Mouse (Mus musculus): ENCODE results near the gene D16Ertd472e. TPM values are rescaled to one million over a fixed set of nuclear protein-coding genes. Genes with fewer than 3 reads are reported as not detected.

D16Ertd472e gene
- polyA plus RNA-seq, 1 experiment from 2014 or later = 10.2 TPM

DNA sequence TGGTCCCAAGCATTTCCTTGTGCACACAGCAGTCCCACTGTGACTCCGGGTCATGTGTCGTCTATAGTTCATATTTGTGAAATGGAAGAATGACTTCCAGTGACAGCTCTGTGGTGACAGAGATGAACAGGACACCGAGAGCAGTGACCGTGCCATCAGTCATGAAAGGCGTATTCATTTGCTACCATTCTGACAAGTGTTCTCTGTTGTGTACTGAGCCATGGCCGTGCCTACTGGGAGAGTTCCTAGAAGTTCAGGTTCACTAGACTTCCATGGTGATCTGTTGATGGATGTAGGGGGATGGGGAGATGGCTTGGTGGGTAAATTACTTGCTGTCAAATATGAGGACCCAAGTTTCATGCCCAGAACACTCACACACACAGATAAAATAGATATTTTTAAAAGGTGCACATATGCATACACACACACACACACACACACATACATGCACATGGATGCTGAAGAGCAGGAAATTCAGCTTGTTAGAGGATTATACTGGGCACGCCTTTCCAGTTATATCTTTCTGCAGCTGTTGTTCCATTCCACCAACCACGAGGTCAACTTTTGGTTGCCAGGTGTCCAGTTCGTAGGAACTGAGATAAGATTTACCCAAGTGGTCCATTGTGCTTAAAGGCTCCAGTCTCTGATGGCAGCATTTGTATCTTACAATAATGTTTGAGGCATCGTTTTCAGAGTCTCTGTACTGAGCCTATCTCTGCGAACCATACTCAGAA, 9.3 kb upstream of the D16Ertd472e start:
- Histone ChIP-seq H3K4me2 (replicated peaks) (no peak overlapping the region), H3K36me3 (no peaks in the 10 kb centered on the region), H3K27me3 (no peaks in the 10 kb centered on the region), H3K4me3 (replicated peaks) (no peak overlapping the region), H3K9me3 (no peaks in the 10 kb centered on the region), H3K27ac (no peak overlapping the region), H3K9ac (replicated peaks) (no peak overlapping the region), H3K4me1 (replicated peaks) (no peaks in the 10 kb centered on the region)
- ATAC-seq = no peak
- WGBS = 80% methylated on average over 11 of the region's 11 CpGs

DNA sequence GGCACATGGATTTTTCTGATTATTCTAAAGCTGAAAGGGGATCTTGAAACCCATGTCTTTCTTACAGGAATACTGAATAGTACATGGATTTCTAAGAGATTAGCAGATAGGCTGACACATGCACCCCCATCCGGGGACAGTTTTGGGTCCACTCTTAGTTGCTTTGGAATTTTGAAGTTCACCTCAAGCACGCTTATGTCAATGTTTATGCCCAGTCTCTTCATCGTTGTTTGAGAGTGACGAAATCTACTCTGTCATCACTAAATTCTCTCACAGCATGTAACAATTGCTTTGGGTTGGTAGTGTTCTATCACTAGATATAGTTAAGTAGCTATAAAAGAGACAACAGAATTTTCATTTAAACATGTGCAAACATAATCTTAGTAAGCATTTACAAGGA, 8.7 kb upstream of the D16Ertd472e start:
- WGBS = 91% methylated on average over 4 of the region's 4 CpGs
- H3K27ac ChIP-seq = no peak overlapping the region
- no peak overlapping the region for H3K4me2 ChIP-seq (replicated peaks)
- no peaks in the 10 kb centered on the region for H3K27me3 ChIP-seq
- no peaks in the 10 kb centered on the region for H3K9me3 ChIP-seq
- no peak overlapping the region for H3K9ac ChIP-seq (replicated peaks)
- no peak for ATAC-seq
- no peaks in the 10 kb centered on the region for H3K36me3 ChIP-seq
- H3K4me3 ChIP-seq (replicated peaks) = no peak overlapping the region
- no peaks in the 10 kb centered on the region for H3K4me1 ChIP-seq (replicated peaks)

DNA sequence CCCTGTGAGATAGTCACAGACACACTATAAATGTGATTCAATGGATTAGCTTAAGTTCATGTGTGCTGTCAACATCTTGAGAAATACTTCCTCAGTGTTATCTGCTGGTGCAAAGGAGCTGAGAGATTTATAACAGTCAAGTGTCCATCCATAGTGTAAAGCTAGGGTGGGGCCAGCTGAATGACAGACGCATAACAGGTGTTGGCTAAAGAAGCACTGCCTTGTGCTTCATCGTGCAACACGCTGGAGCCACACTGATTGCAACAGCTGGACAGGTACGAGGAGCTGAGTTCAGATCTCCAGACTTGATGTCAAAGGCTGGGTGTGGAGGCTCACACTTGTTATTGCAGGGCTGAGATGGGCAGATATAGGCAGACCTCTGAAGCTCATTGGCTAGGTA, 7.5 kb upstream of the D16Ertd472e start:
- H3K9me3 ChIP-seq = no peaks in the 10 kb centered on the region
- H3K27ac ChIP-seq = no peak overlapping the region
- H3K4me2 ChIP-seq (replicated peaks) = no peak overlapping the region
- H3K9ac ChIP-seq (replicated peaks) = no peak overlapping the region
- H3K36me3 ChIP-seq = no peaks in the 10 kb centered on the region
- H3K4me3 ChIP-seq (replicated peaks) = no peak overlapping the region
- H3K27me3 ChIP-seq = no peaks in the 10 kb centered on the region
- no peaks in the 10 kb centered on the region for H3K4me1 ChIP-seq (replicated peaks)
- WGBS = 95% methylated on average over 4 of the region's 4 CpGs
- ATAC-seq = no peak

DNA sequence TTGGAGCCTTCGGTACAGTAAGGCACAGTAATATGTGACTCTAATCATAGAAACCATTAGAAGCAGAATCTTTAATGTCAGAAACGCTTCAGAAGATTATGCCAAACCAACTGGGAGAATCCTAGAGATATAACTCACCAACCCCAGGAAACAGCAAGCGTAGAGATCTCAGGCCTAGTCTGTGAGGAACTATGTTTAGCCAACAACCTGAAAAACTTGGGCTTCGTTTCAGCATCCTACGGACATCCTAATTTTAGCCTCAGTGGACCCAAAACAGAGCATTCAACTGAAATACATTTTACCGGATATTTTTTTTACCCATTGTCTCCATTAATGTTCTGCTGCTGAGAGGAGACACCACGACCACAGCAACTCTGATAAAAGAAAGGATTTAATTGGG, 3.9 kb upstream of the D16Ertd472e start:
- WGBS = 95% methylated on average over 7 of the region's 7 CpGs

DNA sequence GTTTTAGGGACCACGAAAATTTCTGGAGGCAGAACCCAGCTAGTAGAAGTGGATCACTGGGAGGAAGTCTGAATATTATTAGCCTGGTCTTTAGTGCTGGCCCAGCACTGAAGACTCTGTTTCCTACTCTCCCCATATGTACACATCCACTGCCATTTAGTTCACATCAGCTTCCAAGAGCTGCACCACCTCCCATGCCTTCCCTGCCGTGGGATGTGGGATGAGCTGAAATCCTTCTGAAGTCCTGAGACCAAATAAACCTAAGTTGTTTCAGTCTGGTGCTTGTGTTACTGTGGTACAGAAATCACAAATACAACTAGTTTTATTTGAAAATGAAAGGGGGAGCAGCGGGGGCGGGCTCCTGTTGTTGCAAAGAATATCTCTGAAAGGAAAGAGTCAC, 2.9 kb upstream of the D16Ertd472e start:
- no peak overlapping the region for H3K4me3 ChIP-seq (replicated peaks)
- H3K9me3 ChIP-seq = no peaks in the 10 kb centered on the region
- H3K4me2 ChIP-seq (replicated peaks) = no peak overlapping the region
- H3K4me1 ChIP-seq (replicated peaks) = peaks cover 19% of the 10 kb centered on the region
- H3K36me3 ChIP-seq = no peaks in the 10 kb centered on the region
- no peak for ATAC-seq
- no peak overlapping the region for H3K9ac ChIP-seq (replicated peaks)
- 90% methylated on average over 4 of the region's 4 CpGs for WGBS
- no peak overlapping the region for H3K27ac ChIP-seq
- no peaks in the 10 kb centered on the region for H3K27me3 ChIP-seq

More for the DNA sequence above, 3.9 kb upstream of the D16Ertd472e start:
- no peaks in the 10 kb centered on the region for H3K27me3 ChIP-seq
- 0 out of 2 replicates have a peak, but pooled peaks cover 11% of the 10 kb centered on the region for H3K4me1 ChIP-seq (replicated peaks)
- H3K4me3 ChIP-seq (replicated peaks) = no peak overlapping the region
- no peak for ATAC-seq
- no peak overlapping the region for H3K9ac ChIP-seq (replicated peaks)
- no peaks in the 10 kb centered on the region for H3K36me3 ChIP-seq
- no peak overlapping the region for H3K4me2 ChIP-seq (replicated peaks)
- no peak overlapping the region for H3K27ac ChIP-seq
- H3K9me3 ChIP-seq = no peaks in the 10 kb centered on the region

DNA sequence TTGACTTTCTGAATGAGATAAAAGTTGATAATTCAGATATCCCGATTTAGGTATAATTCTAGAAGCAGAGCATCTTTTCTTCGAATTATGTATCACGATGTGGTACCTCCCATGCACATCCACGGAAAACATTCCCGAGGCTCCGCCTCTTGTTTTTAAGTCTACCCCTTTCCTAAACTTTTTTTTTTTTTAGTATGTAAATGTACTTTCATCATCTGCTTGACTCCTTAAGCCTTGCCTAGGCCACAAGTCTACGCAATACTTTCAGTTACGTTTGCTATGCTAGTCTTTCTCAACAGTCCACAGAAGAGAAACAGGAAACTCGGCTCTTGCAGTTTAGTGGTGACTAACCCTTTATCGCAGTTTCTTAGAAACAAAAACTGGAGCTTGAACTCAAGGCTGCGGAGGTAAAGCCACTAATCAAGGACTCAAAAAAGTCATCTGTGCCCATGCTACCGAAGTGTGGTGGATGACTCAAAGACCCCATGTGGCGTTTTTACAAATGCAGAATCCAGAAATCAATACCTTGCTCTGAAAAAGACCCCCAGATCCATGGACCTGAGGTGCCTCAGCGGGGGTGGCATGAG, 670 bp upstream of the D16Ertd472e start:
- peak overlapping the region; percentile 81; the same call in 1 of the 2 replicates for H3K27ac ChIP-seq
- H3K4me3 ChIP-seq (replicated peaks) = peak overlapping the region; percentile 68
- H3K4me2 ChIP-seq (replicated peaks) = peak overlapping the region; percentile 62
- peaks cover 36% of the 10 kb centered on the region for H3K4me1 ChIP-seq (replicated peaks)
- no peaks in the 10 kb centered on the region for H3K9me3 ChIP-seq
- H3K9ac ChIP-seq (replicated peaks) = peak overlapping the region; percentile 73
- 0 out of 2 replicates have a peak, but pooled peaks cover 4% of the 10 kb centered on the region for H3K36me3 ChIP-seq
- H3K27me3 ChIP-seq = no peaks in the 10 kb centered on the region
- 21% methylated on average over 14 of the region's 14 CpGs for WGBS
- peak; percentile 14 for ATAC-seq

DNA sequence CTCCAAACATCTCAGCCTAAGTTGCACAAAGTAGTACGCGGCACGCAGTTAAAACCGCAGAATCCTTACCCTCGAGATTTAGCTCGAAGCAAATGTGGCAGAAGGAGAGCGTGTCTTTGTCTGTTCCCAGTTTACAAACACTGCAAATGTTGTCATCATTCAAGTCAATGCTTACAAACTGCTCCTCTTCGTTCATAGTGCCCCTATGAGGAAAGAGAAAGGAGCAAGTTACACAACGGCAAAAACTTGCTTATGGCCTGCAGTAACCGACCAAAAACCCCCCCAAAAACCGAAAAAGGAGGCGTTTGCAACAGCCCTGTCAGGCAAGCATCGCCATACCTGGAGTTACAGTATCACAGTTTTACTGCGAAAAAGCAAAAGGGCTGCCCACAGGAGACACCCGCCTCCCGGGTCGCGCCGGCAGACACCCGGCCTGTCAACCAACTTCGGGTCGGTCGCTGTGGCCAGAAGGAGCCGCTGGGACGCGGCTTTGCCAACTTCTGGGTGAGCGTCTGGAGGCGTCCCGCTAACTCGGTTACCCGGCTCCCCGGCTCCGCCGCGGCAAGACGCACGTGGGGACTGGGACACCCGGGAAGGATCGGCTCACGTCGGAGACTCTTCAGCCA, 543 bp downstream of the D16Ertd472e start:
- Histone ChIP-seq H3K27me3 (no peaks in the 10 kb centered on the region), H3K9me3 (no peaks in the 10 kb centered on the region), H3K36me3 (0 out of 2 replicates have a peak, but pooled peaks cover 6% of the 10 kb centered on the region), H3K9ac (replicated peaks) (peak overlapping the region; percentile 73), H3K4me1 (replicated peaks) (peaks cover 36% of the 10 kb centered on the region), H3K4me2 (replicated peaks) (peak overlapping the region; percentile 62), H3K4me3 (replicated peaks) (peak overlapping the region; percentile 68), H3K27ac (peak overlapping the region; percentile 81)
- under 1% methylated on average over 41 of the region's 41 CpGs for WGBS
- ATAC-seq = peak; percentile 84

DNA sequence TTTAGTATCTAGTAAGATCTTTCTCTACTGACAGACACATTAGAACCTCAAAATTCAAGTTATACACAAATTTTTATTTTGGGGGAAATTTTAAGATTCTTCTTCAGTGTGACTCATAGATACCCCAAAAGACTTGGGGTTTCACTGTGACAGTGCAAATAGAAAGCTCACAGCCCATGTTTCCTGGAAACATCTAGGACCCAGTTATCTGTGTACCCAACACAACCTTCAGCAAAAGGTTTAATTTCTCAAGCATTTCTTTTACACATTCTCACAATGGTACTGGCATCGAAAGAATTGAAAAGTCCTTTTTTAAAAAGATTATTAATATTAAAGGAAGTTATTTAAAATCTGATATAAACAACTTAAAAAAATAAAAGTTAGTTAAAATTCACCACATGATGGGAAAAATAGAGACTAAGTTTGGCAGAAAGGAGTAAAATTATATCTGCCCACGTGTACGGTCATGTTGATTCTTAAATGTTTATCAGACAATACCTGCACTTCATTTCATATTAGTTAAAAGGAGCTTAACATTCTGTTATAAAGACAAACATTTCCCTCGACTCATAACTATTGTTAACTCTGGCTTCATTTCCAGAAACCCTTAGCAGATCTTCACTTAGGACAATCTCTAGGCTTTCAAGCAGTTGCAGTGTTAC, 1.2 kb downstream of the D16Ertd472e start:
- Histone ChIP-seq H3K27me3 (no peaks in the 10 kb centered on the region), H3K4me3 (replicated peaks) (peak overlapping the region; percentile 68), H3K9ac (replicated peaks) (peak overlapping the region; percentile 73), H3K4me1 (replicated peaks) (peaks cover 36% of the 10 kb centered on the region), H3K4me2 (replicated peaks) (peak overlapping the region; percentile 62), H3K9me3 (no peaks in the 10 kb centered on the region), H3K36me3 (0 out of 2 replicates have a peak, but pooled peaks cover 6% of the 10 kb centered on the region), H3K27ac (no peak overlapping the region)
- 30% methylated on average over 4 of the region's 4 CpGs for WGBS
- ATAC-seq = no peak

DNA sequence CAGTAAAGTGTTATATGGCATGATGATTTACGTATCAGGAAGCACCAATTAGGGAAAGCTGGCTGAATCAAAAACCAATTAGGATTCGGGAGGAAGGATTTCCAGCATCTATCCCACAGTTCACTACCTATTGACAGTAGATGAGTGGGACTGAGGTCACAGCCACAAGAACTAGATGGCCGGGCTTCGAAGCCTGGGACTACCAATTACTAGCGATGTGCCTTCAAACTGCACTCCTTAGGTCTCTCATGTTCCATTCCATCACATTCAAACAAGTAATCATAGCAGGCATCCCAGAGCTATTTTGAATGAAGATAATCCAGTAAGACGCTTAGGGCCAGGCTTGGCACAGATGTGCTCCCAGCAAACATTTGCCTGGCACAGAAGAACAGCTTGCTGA, 2.3 kb downstream of the D16Ertd472e start:
- peak overlapping the region; percentile 45 for H3K4me2 ChIP-seq (replicated peaks)
- 0 out of 2 replicates have a peak, but pooled peaks cover 6% of the 10 kb centered on the region for H3K36me3 ChIP-seq
- H3K9ac ChIP-seq (replicated peaks) = peak overlapping the region; percentile 32; the same call in 1 of the 2 replicates
- H3K27me3 ChIP-seq = no peaks in the 10 kb centered on the region
- H3K4me1 ChIP-seq (replicated peaks) = peaks cover 36% of the 10 kb centered on the region
- peak overlapping the region; percentile 20 for H3K4me3 ChIP-seq (replicated peaks)
- H3K9me3 ChIP-seq = no peaks in the 10 kb centered on the region
- 40% methylated on average over 6 of the region's 6 CpGs for WGBS
- H3K27ac ChIP-seq = no peak overlapping the region
- no peak for ATAC-seq

DNA sequence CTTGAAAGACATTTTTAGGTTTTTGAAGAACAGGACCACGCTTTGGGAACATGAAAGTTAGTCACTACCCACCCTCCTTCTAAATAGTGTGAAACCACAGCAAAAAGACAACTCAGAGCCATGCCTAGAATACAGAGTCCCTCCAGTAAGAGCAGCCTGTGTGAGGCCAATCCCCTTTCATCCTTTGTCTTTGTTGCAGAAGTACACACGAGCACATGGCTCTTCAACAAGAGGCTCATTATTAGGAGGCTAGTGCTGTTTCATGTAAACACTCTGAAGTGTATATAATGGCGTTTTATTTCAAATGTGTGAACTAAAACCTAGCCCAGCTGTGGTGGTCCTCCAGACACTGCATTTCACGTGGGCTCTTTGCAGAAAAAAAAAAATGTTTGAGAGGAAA, 3.5 kb downstream of the D16Ertd472e start:
- 47% methylated on average over 4 of the region's 4 CpGs for WGBS
- no peak overlapping the region for H3K4me3 ChIP-seq (replicated peaks)
- H3K27ac ChIP-seq = no peak overlapping the region
- no peaks in the 10 kb centered on the region for H3K9me3 ChIP-seq
- H3K36me3 ChIP-seq = 0 out of 2 replicates have a peak, but pooled peaks cover 6% of the 10 kb centered on the region
- peaks cover 36% of the 10 kb centered on the region for H3K4me1 ChIP-seq (replicated peaks)
- no peak for ATAC-seq
- H3K4me2 ChIP-seq (replicated peaks) = no peak overlapping the region
- no peaks in the 10 kb centered on the region for H3K27me3 ChIP-seq
- H3K9ac ChIP-seq (replicated peaks) = no peak overlapping the region

DNA sequence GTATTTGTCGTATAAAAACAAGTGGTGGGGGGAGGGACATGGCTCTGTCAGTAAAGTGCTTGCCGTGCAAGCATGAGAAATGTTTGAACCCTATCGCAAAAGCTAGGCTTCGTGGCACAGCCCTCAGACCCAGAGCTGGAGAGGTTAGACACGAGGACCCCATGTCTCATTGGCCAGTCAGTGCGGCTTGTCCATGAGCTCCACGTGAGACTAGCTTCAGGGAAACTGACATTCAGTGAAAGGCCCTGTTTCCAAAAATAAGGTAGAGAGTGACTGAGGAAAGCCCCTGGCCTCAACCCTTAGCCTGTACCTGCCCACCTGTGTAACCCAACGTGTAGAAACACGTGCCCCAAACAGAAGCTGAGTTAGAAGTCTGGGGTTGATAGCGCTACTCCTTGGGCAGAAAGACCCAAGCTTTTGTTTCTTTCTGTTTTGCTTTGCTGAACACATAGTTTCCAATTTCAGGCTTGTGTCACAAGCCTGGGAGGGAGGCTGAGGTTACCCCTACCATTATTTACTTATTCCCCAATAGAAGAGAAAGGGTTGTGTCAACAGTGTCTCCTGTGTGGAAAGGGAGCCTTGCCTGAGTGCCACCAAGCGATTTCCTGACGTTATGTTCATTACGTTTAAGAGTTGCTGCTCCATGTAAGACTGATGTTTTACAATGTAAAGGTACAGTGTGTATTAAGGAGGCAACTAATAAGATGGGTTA, 12.2 kb downstream of the D16Ertd472e start:
- no peak for ATAC-seq
- peaks cover 53% of the 10 kb centered on the region for H3K36me3 ChIP-seq
- no peaks in the 10 kb centered on the region for H3K27me3 ChIP-seq
- no peak overlapping the region for H3K4me2 ChIP-seq (replicated peaks)
- no peaks in the 10 kb centered on the region for H3K9me3 ChIP-seq
- no peaks in the 10 kb centered on the region for H3K4me1 ChIP-seq (replicated peaks)
- no peak overlapping the region for H3K9ac ChIP-seq (replicated peaks)
- H3K4me3 ChIP-seq (replicated peaks) = no peak overlapping the region
- WGBS = 91% methylated on average over 13 of the region's 13 CpGs
- H3K27ac ChIP-seq = no peak overlapping the region
